Mouse (Mus musculus) liver, embryonic 14.5 days (tissue): ENCODE results near the gene Poc1a.
A peak's percentile ranks its signal among the peaks of the same experiment; 100 is the strongest.

Experiments used
- CTCF ChIP-seq: IDR thresholded peaks from 2 replicates; pipeline ENCODE4 v1.5.1; 2016; ENCODE audit warnings: antibody characterized with exemption, low read depth, control low read depth
- EP300 ChIP-seq: IDR thresholded peaks from 2 replicates; pipeline ENCODE4 v1.6.1; 2016; ENCODE audit warnings: antibody characterized with exemption, low read depth

GRCm38 (mm10) chr9:106280386-106280785, 475 bp upstream of the Poc1a start:
- TF ChIP-seq CTCF: peak; percentile 79
- TF ChIP-seq EP300: no peak
